Mouse (Mus musculus) myocyte (in vitro differentiated cells): ENCODE measurements at regions not wholly inside any gene's neighbourhood (a gene's known extent, or its start where the extent isn't known, plus 50 kb on each side); places are given as distances from the start of the nearest gene placed in this dataset.

ENCODE experiments used
- E2F4 ChIP-seq: IDR thresholded peaks from one replicate; pipeline ENCODE4 v1.6.1; 2011; ENCODE audit warnings: mild to moderate bottlenecking, control low read depth, moderate library complexity; ENCODE audit not compliant: insufficient read depth
- MAX ChIP-seq: IDR thresholded peaks from one replicate; pipeline ENCODE4 v1.6.1; 2011; ENCODE audit warnings: low read depth, mild to moderate bottlenecking, control low read depth
- MYOD1 ChIP-seq, 3 experiments: IDR thresholded peaks; one replicate each; pipeline ENCODE4 v1.6.1; 2011; ENCODE audit warnings: control low read depth in 2 of 3, low read depth in 2 of 3, mild to moderate bottlenecking in 2 of 3, moderate library complexity in 1 of 3; ENCODE audit not compliant: insufficient read length in 2 of 3, control insufficient read depth in 1 of 3
- MYOG ChIP-seq, 3 experiments: IDR thresholded peaks; one replicate each; pipeline ENCODE4 v1.6.1; 2011; ENCODE audit warnings: control low read depth in 2 of 3, low read depth in 2 of 3, mild to moderate bottlenecking in 2 of 3; ENCODE audit not compliant: insufficient read length in 2 of 3, control insufficient read depth in 1 of 3, insufficient read depth in 1 of 3
- POLR2A ChIP-seq: IDR thresholded peaks from one replicate; pipeline ENCODE4 v1.6.1; 2011; ENCODE audit warnings: low read depth, mild to moderate bottlenecking, control low read depth, moderate library complexity; ENCODE audit not compliant: insufficient read length
- POLR2AphosphoS2 ChIP-seq: IDR thresholded peaks from one replicate; pipeline ENCODE4 v1.6.1; 2011; ENCODE audit warnings: low read depth, control low read depth; ENCODE audit not compliant: insufficient read length
- TCF12 ChIP-seq: IDR thresholded peaks from one replicate; pipeline ENCODE4 v1.6.1; 2011; ENCODE audit warnings: mild to moderate bottlenecking, control low read depth; ENCODE audit not compliant: poor library complexity, insufficient read depth, severe bottlenecking
- TCF3 ChIP-seq: IDR thresholded peaks from one replicate; pipeline ENCODE4 v1.6.1; 2011; ENCODE audit warnings: low read depth, control low read depth; ENCODE audit not compliant: insufficient read length

DNA sequence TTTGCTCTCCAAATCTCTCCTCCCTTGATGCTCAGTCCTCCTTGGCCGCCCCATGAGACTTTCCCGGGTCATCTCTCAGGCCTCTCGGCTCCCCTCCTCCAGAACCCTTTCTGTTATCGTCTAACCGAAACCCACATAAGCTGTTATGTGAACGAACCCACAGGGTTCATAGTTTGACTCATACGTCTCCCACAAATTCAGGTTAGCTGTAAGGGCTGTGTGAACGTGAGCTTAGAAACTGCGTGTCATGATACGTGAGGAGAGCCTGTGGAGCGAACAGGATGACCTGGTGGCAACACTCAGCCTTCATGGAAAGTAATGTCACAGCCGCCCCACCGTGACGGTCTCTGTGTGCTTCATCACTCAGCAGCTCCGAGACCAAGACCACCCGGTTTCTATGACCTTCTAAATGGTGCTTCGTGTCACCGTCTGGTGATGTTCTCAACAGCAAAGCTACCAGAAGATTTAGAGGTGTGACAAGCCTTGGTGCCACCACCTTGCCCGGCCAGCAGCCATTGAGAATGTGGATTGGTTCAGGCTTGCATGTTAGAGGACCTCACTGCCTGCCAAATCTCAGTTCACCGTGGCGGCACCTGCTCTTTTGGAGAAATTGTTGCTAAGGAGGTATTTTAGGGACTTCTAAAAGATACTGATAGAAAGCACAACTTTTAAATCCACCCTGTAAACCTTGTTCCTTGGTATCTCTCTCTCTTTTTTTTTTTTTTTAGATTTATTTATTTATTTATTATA lies 107.4 kb downstream of the Ets2 start:
- no peak for TF ChIP-seq E2F4
- no peak for TF ChIP-seq POLR2A
- no peak for TF ChIP-seq TCF3
- TF ChIP-seq MYOG (IDR thresholded peaks at IDR 0.05; ENCODE audit: control insufficient read depth in 1 of 3, insufficient read depth in 1 of 3, insufficient read length in 2 of 3, low read depth in 2 of 3), result no peak
- TF ChIP-seq POLR2AphosphoS2, result no peak
- no peak for TF ChIP-seq MYOD1 (IDR thresholded peaks at IDR 0.05; ENCODE audit: control insufficient read depth in 1 of 3, insufficient read length in 2 of 3, low read depth in 2 of 3)
- TF ChIP-seq MAX, result no peak
- TF ChIP-seq TCF12, result no peak
